Mouse (Mus musculus) liver, embryonic 14.5 days (tissue): Measurements from ENCODE around the gene Cc2d2a. TPM values are rescaled to one million over a fixed set of nuclear protein-coding genes. Genes with fewer than 3 reads are reported as not detected.

Source experiments
- ATAC-seq: fragments of 200-750 bp; cut with Nextera tagmentation; 2 replicates; pipeline ENCODE4 v1.8.0; 2017; ENCODE audit warnings: moderate number of reproducible peaks, mild to moderate bottlenecking, moderate library complexity; ENCODE audit not compliant: insufficient read depth
- DNase-seq, 3 experiments: peaks; one replicate each; pipeline ENCODE4 v3.0.0-alpha.2; 2012 to 2013; ENCODE audit warnings: low read depth in 3 of 3, low spot score in 3 of 3
- H3K27ac ChIP-seq: fragments of 300-500 bp; sonication (generic); 2 replicates; pipeline ENCODE4 v1.5.1; 2014; ENCODE audit warnings: moderate library complexity, mild to moderate bottlenecking, control low read depth, inconsistent platforms
- H3K27me3 ChIP-seq: fragments of 300-500 bp; sonication (generic); 2 replicates; pipeline ENCODE4 v1.6.1; 2014; ENCODE audit warnings: mild to moderate bottlenecking, low read length, moderate library complexity; ENCODE audit not compliant: control insufficient read depth, insufficient read depth
- H3K36me3 ChIP-seq: fragments of 300-500 bp; sonication (generic); replicated peaks from 2 replicates; pipeline ENCODE4 v1.6.1; 2014; ENCODE audit warnings: low read depth; ENCODE audit not compliant: control insufficient read depth, insufficient read depth
- H3K4me1 ChIP-seq, 2 experiments: fragments of 200-500 bp in 1 of 2; fragments of 300-500 bp in 1 of 2; sonication (generic) in 1 of 2; replicated peaks; 2 replicates each; pipeline ENCODE4 v1.6.1; 2012 to 2014; ENCODE audit warnings: antibody characterized with exemption in 1 of 2, inconsistent platforms in 1 of 2, low read length in 1 of 2; ENCODE audit not compliant: control insufficient read depth in 2 of 2, insufficient read depth in 2 of 2
- H3K4me2 ChIP-seq: fragments of 300-500 bp; sonication (generic); 2 replicates; pipeline ENCODE4 v1.6.1; 2014; ENCODE audit warnings: low read depth, mild to moderate bottlenecking, control low read depth, moderate library complexity
- H3K4me3 ChIP-seq, 2 experiments: fragments of 200-500 bp in 1 of 2; fragments of 300-500 bp in 1 of 2; sonication (generic) in 1 of 2; 2 replicates each; pipeline ENCODE4 v1.5.1; 2012 to 2014; ENCODE audit warnings: low read depth in 2 of 2, low read length in 2 of 2, mild to moderate bottlenecking in 2 of 2, control low read depth in 1 of 2, inconsistent platforms in 1 of 2, moderate library complexity in 1 of 2; ENCODE audit not compliant: insufficient read depth in 1 of 2
- H3K9ac ChIP-seq: fragments of 300-500 bp; sonication (generic); replicated peaks from 2 replicates; pipeline ENCODE4 v1.6.1; 2014; ENCODE audit warnings: mild to moderate bottlenecking, control low read depth, moderate library complexity
- H3K9me3 ChIP-seq: fragments of 300-500 bp; sonication (generic); 2 replicates; pipeline ENCODE4 v1.6.1; 2016; ENCODE audit warnings: low read length, mixed read lengths; ENCODE audit not compliant: control insufficient read depth
- CTCF ChIP-seq: IDR thresholded peaks from 2 replicates; pipeline ENCODE4 v1.5.1; 2016; ENCODE audit warnings: antibody characterized with exemption, low read depth, control low read depth
- EP300 ChIP-seq: IDR thresholded peaks from 2 replicates; pipeline ENCODE4 v1.6.1; 2016; ENCODE audit warnings: antibody characterized with exemption, low read depth
- WGBS: fragments of 180-500 bp; shearing (Covaris S2); extraction: QIAGEN DNeasy Blood & Tissue Kit; methylation state at CpG from one replicate; pipeline ENCODE4 v1.1.7; 2014; ENCODE audit not compliant: insufficient replicate concordance; 5-methylcytosine and 5-hydroxymethylcytosine counted together
- polyA plus RNA-seq, 2 experiments: library from polyadenylated mRNA; depleted of rRNA in 1 of 2; stranded (reverse) in 1 of 2; unstranded in 1 of 2; fragments of >200 nt; fragmentation: Nextera tagmentation in 1 of 2; extraction: Ambion mirVana in 1 of 2; gene quantifications; 2 replicates each; pipeline versions ENCODE4 v1.2.1 to v1.2.3; 2012 to 2014

The Cc2d2a gene
- polyA plus RNA-seq, 2 experiments = 0.75 to 1.4 TPM

GRCm38 (mm10) chr5:43723830-43724229 lies 61.7 kb downstream of the Cc2d2a start:
- Histone ChIP-seq H3K36me3 (no peaks in the 10 kb centered on the region), H3K9me3 (no peaks in the 10 kb centered on the region), H3K4me3 (no peak overlapping the region), H3K9ac (no peak overlapping the region), H3K27ac (no peak overlapping the region), H3K27me3 (no peaks in the 10 kb centered on the region), H3K4me2 (no peak overlapping the region), H3K4me1 (no peaks in the 10 kb centered on the region)
- no peak for ATAC-seq
- WGBS = 70% methylated on average over 7 of the region's 7 CpGs
- DNase-seq = no peak
- no peak for TF ChIP-seq CTCF
- TF ChIP-seq EP300 = no peak

- Histone ChIP-seq H3K4me2 (no peak overlapping the region), H3K4me1 (no peaks in the 10 kb centered on the region), H3K4me3 (no peak overlapping the region), H3K27ac (no peak overlapping the region), H3K36me3 (no peaks in the 10 kb centered on the region), H3K9me3 (no peaks in the 10 kb centered on the region), H3K27me3 (no peaks in the 10 kb centered on the region), H3K9ac (no peak overlapping the region)
- 65% methylated on average over 11 of the region's 11 CpGs for WGBS
- ATAC-seq = no peak
- no peak for DNase-seq
- TF ChIP-seq EP300 (no peak), CTCF (no peak)
Measured at GRCm38 (mm10) chr5:43728375-43729165, 66.4 kb downstream of the Cc2d2a start.

GRCm38 (mm10) chr5:43732381-43732780 lies 70.2 kb downstream of the Cc2d2a start:
- DNase-seq (no peak), ATAC-seq (no peak)
- H3K27ac ChIP-seq = no peak overlapping the region
- no peaks in the 10 kb centered on the region for H3K27me3 ChIP-seq
- WGBS = 71% methylated on average over 8 of the region's 8 CpGs
- no peaks in the 10 kb centered on the region for H3K4me1 ChIP-seq
- no peak overlapping the region for H3K4me3 ChIP-seq
- TF ChIP-seq EP300 = no peak
- TF ChIP-seq CTCF = no peak
- no peak overlapping the region for H3K4me2 ChIP-seq
- H3K9ac ChIP-seq = no peak overlapping the region
- H3K9me3 ChIP-seq = no peaks in the 10 kb centered on the region
- no peaks in the 10 kb centered on the region for H3K36me3 ChIP-seq

- H3K36me3 ChIP-seq = no peaks in the 10 kb centered on the region; the same call in 1 of the 2 replicates
- no peaks in the 10 kb centered on the region for H3K27me3 ChIP-seq
- no peak overlapping the region for H3K9ac ChIP-seq
- no peak overlapping the region for H3K4me2 ChIP-seq
- no peak for TF ChIP-seq EP300
- no peak for TF ChIP-seq CTCF
- WGBS = 84% methylated on average over 1 of the region's 1 CpGs
- no peak overlapping the region for H3K4me3 ChIP-seq
- no peaks in the 10 kb centered on the region for H3K4me1 ChIP-seq
- DNase-seq = no peak
- H3K27ac ChIP-seq = no peak overlapping the region
- ATAC-seq = no peak
- H3K9me3 ChIP-seq = no peaks in the 10 kb centered on the region
Measured at GRCm38 (mm10) chr5:43744187-43744586, 82.0 kb downstream of the Cc2d2a start.

GRCm38 (mm10) chr5:43745156-43745555 lies 83.0 kb downstream of the Cc2d2a start:
- 62% methylated on average over 5 of the region's 5 CpGs for WGBS
- Histone ChIP-seq H3K9ac (no peak overlapping the region), H3K4me1 (no peaks in the 10 kb centered on the region), H3K4me2 (no peak overlapping the region), H3K9me3 (no peaks in the 10 kb centered on the region), H3K27ac (no peak overlapping the region), H3K27me3 (no peaks in the 10 kb centered on the region), H3K4me3 (no peak overlapping the region), H3K36me3 (no peaks in the 10 kb centered on the region; the same call in 1 of the 2 replicates)
- DNase-seq (no peak), ATAC-seq (no peak)
- TF ChIP-seq CTCF (no peak), EP300 (no peak)
